18 mouse cellular contexts compared by ENCODE assay signal in the genomic region with DNA sequence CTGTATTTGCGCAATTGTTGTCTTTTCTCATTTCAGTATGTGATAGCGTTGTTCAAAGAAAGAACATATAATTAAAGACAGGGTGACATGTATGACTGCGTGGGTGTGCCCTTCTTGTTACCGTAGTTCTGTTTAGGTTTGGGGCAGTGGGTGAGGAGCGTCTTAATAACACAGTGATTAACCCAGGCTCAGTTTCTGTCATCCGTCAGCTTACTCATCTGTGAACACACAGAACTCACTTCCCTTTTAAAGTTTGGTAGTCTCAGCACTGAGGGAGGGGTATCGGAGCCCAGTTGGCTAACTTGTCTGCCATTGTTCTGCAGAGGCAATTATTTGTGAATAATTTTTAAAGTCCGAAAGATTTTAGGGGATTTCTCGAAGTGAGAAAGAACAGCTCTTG. TPM values are rescaled to one million over a fixed set of nuclear protein-coding genes. Genes with fewer than 3 reads are reported as not detected.
"Had no signal": no experiment of that assay in that cellular context is flagged by ENCODE, and none has a peak within 500 bp of the region (broad histone marks: within the 10 kb centered on the region; RNA-seq: fewer than 3 reads in every experiment).

No protein-coding gene starts in this region.

- ATAC-seq: liver, postnatal 0 days; midbrain, embryonic 16.5 days had no signal

- H3K36me3 ChIP-seq: kidney, embryonic 15.5 days; limb, embryonic 12.5 days; liver, embryonic 13.5 days; lung, embryonic 15.5 days; midbrain, embryonic 12.5 days; neural tube, embryonic 13.5 days had no signal

- H3K4me2 ChIP-seq: kidney, embryonic 15.5 days; limb, embryonic 12.5 days; liver, embryonic 13.5 days; lung, embryonic 15.5 days; midbrain, embryonic 12.5 days; neural tube, embryonic 13.5 days had no signal

- H3K9me3 ChIP-seq: kidney, embryonic 15.5 days; limb, embryonic 12.5 days; liver, embryonic 13.5 days; lung, embryonic 15.5 days; midbrain, embryonic 12.5 days; neural tube, embryonic 13.5 days had no signal

- H3K4me3 ChIP-seq: kidney, embryonic 15.5 days; limb, embryonic 12.5 days; liver, embryonic 13.5 days; lung, embryonic 15.5 days; midbrain, embryonic 12.5 days; neural tube, embryonic 13.5 days had no signal

- DNase-seq: kidney, postnatal 36 days; layer of hippocampus, adult 9-11 months; layer of hippocampus, postnatal 36 days; liver; liver, embryonic 13.5 days; liver, postnatal 0 days; lung, postnatal 14 days; retina, postnatal 1 day; right cerebral cortex, postnatal 4 days; spleen, adult 18-20 months; thymus, postnatal 4 days had no signal

- H3K27me3 ChIP-seq: kidney, embryonic 15.5 days; limb, embryonic 12.5 days; liver, embryonic 13.5 days; lung, embryonic 15.5 days; midbrain, embryonic 12.5 days; neural tube, embryonic 13.5 days had no signal

- H3K27ac ChIP-seq: kidney, embryonic 15.5 days; limb, embryonic 12.5 days; liver, embryonic 13.5 days; lung, embryonic 15.5 days; macrophage; midbrain, embryonic 12.5 days; neural tube, embryonic 13.5 days had no signal

- H3K9ac ChIP-seq: kidney, embryonic 15.5 days; limb, embryonic 12.5 days; liver, embryonic 13.5 days; liver, postnatal 0 days; lung, embryonic 15.5 days; midbrain, embryonic 12.5 days; neural tube, embryonic 13.5 days had no signal

- H3K4me1 ChIP-seq: midbrain, embryonic 12.5 days; neural tube, embryonic 13.5 days had no signal

RNA-seq across cellular contexts. Expression of gene Homer2, which starts 20.4 kb away (rescaled TPM):
- polyA plus RNA-seq: macrophage had no signal
